In genomic region chr4:72199571-72200558, GRCm38 (mm10) we compare ENCODE assay signal across 8 mouse cellular contexts. TPM values are rescaled to one million over a fixed set of nuclear protein-coding genes. Genes with fewer than 3 reads are reported as not detected.
DNase-seq lines count a peak whose midpoint lies in the region; ATAC-seq and TF ChIP-seq lines count a peak whose summit lies in the region.

No protein-coding gene starts in this region.

- no peaks in the 10 kb centered on the region for H3K27me3 ChIP-seq in liver, adult 2 months (ENCODE audit: control insufficient read depth, insufficient read depth, low read length)

- H3K79me2 ChIP-seq in liver, adult 2 months (ENCODE audit: control insufficient read depth, insufficient read depth, low read length), result peaks cover 16% of the 10 kb centered on the region; the same call in 1 of the 2 replicates

- H3K36me3 ChIP-seq in liver, adult 2 months (ENCODE audit: control insufficient read depth, insufficient read depth, low read length), result peaks cover 19% of the 10 kb centered on the region

- H3K4me1 ChIP-seq in liver, adult 2 months (ENCODE audit: control insufficient read depth, insufficient read depth, low read length), result peaks cover 10% of the 10 kb centered on the region

- TF ChIP-seq POLR2A in liver, adult 2 months (IDR thresholded peaks at IDR 0.05; ENCODE audit: extremely low read depth, insufficient read depth, low read length), result no peak

- peak; percentile 57 for DNase-seq in CD4-positive, CD25-positive, alpha-beta regulatory T cell, adult 2 months (ENCODE audit: low read depth, low spot score)
- DNase-seq in embryo, embryonic 10.5 days (ENCODE audit: low spot score), result peak; percentile 70
- DNase-seq in heart, adult 8-10 months (ENCODE audit: low spot score), result peak; percentile 24
- peak; percentile 36 for DNase-seq in kidney, adult 9 months
- DNase-seq in liver, adult 2 months (ENCODE audit: extremely low read depth, low read depth, low spot score), result peak; percentile 32
- DNase-seq in neural tube, embryonic 10.5 days (ENCODE audit: extremely low spot score, low spot score), result peak; percentile 78
- peak; percentile 69 for DNase-seq in testis, postnatal 10 days (ENCODE audit: low spot score)

- peak overlapping the region; percentile 95 for H3K4me3 ChIP-seq in liver, adult 2 months (ENCODE audit: insufficient read depth, low read depth, low read length)

- H3K27ac ChIP-seq in liver, adult 2 months (replicated peaks; ENCODE audit: insufficient read depth, low read depth, low read length), result peak overlapping the region; percentile 95

- no peak for TF ChIP-seq CTCF in liver, adult 2 months (IDR thresholded peaks at IDR 0.05; ENCODE audit: low read depth, low read length)

- peak overlapping the region; percentile 96 for H3K9ac ChIP-seq in liver, adult 2 months (ENCODE audit: low read depth, low read length)

- WGBS in liver, adult 2 months, result under 1% methylated on average over 103 of the region's 103 CpGs

- ATAC-seq in CD4-positive, CD25-positive, alpha-beta regulatory T cell, adult 4 months, result no peak

RNA-seq across cellular contexts. Expression of gene Tle1, which starts 0.9 kb away (rescaled TPM):
- 1 to 10 TPM; 1.1 to 1.3 TPM for polyA plus RNA-seq in CD4-positive, CD25-positive, alpha-beta regulatory T cell, adult 4 months (2017; shearing (Covaris generic))
- total RNA-seq in heart, adult 8-10 months (2022), result 10 to 100 TPM in 1 of 4 experiments, 1 to 10 TPM in 3; 6.6 to 10.1 (median 7.9) TPM
- 84.4 and 94.6 TPM in 2 replicates for total RNA-seq in liver, adult 2 months (2014; rRNA removed)
- polyA plus RNA-seq in liver, adult 2 months (2012; rRNA removed), result 49.6 and 55.8 TPM in 2 replicates

Comparison
In these comparisons a context has a peak if more than half of its experiments do, and no peak if none do; other contexts are left out.
1. DNase-seq: peak in every context shown above with its lines; median percentile 78 in neural tube, embryonic 10.5 days; 70 in embryo, embryonic 10.5 days; 69 in testis, postnatal 10 days; 57 in CD4-positive, CD25-positive, alpha-beta regulatory T cell, adult 2 months; 36 in kidney, adult 9 months; 32 in liver, adult 2 months; 24 in heart, adult 8-10 months.